Mouse (Mus musculus) neural tube, embryonic 11.5 days (tissue): ENCODE data around the gene Cotl1. TPM values are rescaled to one million over a fixed set of nuclear protein-coding genes. Genes with fewer than 3 reads are reported as not detected.

Experiments
- ATAC-seq: fragments of 200-750 bp; cut with Nextera tagmentation; 2 replicates; pipeline ENCODE4 v1.8.0; 2017; ENCODE audit warnings: moderate number of reproducible peaks, mild to moderate bottlenecking, moderate TSS enrichment, moderate library complexity; ENCODE audit not compliant: insufficient read depth, low FRiP score, low TSS enrichment
- DNase-seq: peaks from one replicate; pipeline ENCODE4 v3.0.0-alpha.2; 2015; ENCODE audit warnings: low spot score
- H3K27ac ChIP-seq: fragments of 300-500 bp; sonication (generic); 2 replicates; pipeline ENCODE4 v1.5.1; 2014; ENCODE audit warnings: low read depth, mild to moderate bottlenecking, low read length
- H3K27me3 ChIP-seq: fragments of 300-500 bp; sonication (generic); 2 replicates; pipeline ENCODE4 v1.6.1; 2014; ENCODE audit warnings: mild to moderate bottlenecking, low read length, mixed read lengths; ENCODE audit not compliant: control insufficient read depth, insufficient read depth
- H3K36me3 ChIP-seq: fragments of 300-500 bp; sonication (generic); 2 replicates; pipeline ENCODE4 v1.6.1; 2014; ENCODE audit warnings: mild to moderate bottlenecking, low read length, moderate library complexity, mixed read lengths; ENCODE audit not compliant: control insufficient read depth, insufficient read depth
- H3K4me1 ChIP-seq: fragments of 300-500 bp; sonication (generic); 2 replicates; pipeline ENCODE4 v1.6.1; 2014; ENCODE audit warnings: low read length, mixed read lengths; ENCODE audit not compliant: control insufficient read depth, insufficient read depth
- H3K4me2 ChIP-seq: fragments of 300-500 bp; sonication (generic); 2 replicates; pipeline ENCODE4 v1.6.1; 2014; ENCODE audit warnings: low read depth, mild to moderate bottlenecking, moderate library complexity
- H3K4me3 ChIP-seq: fragments of 300-500 bp; sonication (generic); 2 replicates; pipeline ENCODE4 v1.5.1; 2014; ENCODE audit warnings: low read depth, low read length
- H3K9ac ChIP-seq: fragments of 300-500 bp; sonication (generic); 2 replicates; pipeline ENCODE4 v1.6.1; 2014; ENCODE audit warnings: mild to moderate bottlenecking, low read length
- H3K9me3 ChIP-seq: fragments of 300-500 bp; sonication (generic); 2 replicates; pipeline ENCODE4 v1.6.1; 2016; ENCODE audit warnings: low read length; ENCODE audit not compliant: control insufficient read depth
- WGBS: fragments of 180-500 bp; shearing (Covaris S2); extraction: QIAGEN DNeasy Blood & Tissue Kit; methylation state at CpG from one replicate; pipeline ENCODE4 v1.1.7; 2014; 5-methylcytosine and 5-hydroxymethylcytosine counted together
- polyA plus RNA-seq: library from polyadenylated mRNA; unstranded; fragments of >200 nt; fragmentation: Nextera tagmentation; extraction: Ambion mirVana; gene quantifications from 2 replicates; pipeline ENCODE4 v1.2.1, GENCODE M21; 2014

Gene Cotl1
- polyA plus RNA-seq, 1 experiment from 2014 or later, result 631 TPM

- no peak overlapping the region for H3K9ac ChIP-seq
- no peak for DNase-seq
- 88% methylated on average over 5 of the region's 5 CpGs for WGBS
- no peaks in the 10 kb centered on the region for H3K9me3 ChIP-seq
- peaks cover 72% of the 10 kb centered on the region for H3K4me1 ChIP-seq
- no peaks in the 10 kb centered on the region for H3K36me3 ChIP-seq
- no peak for ATAC-seq
- no peak overlapping the region for H3K4me3 ChIP-seq
- no peak overlapping the region for H3K27ac ChIP-seq
- H3K4me2 ChIP-seq, result no peak overlapping the region
- no peaks in the 10 kb centered on the region for H3K27me3 ChIP-seq
Measured at GRCm38 (mm10) chr8:119835270-119835669, 5.1 kb downstream of the Cotl1 start.

- ATAC-seq (no peak), DNase-seq (no peak)
- peaks cover 78% of the 10 kb centered on the region for H3K4me1 ChIP-seq
- no peaks in the 10 kb centered on the region for H3K36me3 ChIP-seq
- WGBS, result 83% methylated on average over 6 of the region's 6 CpGs
- no peak overlapping the region for H3K4me3 ChIP-seq
- H3K27ac ChIP-seq, result no peak overlapping the region
- no peaks in the 10 kb centered on the region for H3K9me3 ChIP-seq
- no peak overlapping the region for H3K4me2 ChIP-seq
- H3K27me3 ChIP-seq, result no peaks in the 10 kb centered on the region
- H3K9ac ChIP-seq, result no peak overlapping the region
Measured at GRCm38 (mm10) chr8:119834676-119835075, 5.7 kb downstream of the Cotl1 start.

- Histone ChIP-seq H3K27ac (peak overlapping the region; percentile 80), H3K4me2 (peak overlapping the region; percentile 17; the same call in 1 of the 2 replicates), H3K4me3 (no peak overlapping the region), H3K9me3 (no peaks in the 10 kb centered on the region), H3K9ac (peak overlapping the region; percentile 12; the same call in 1 of the 2 replicates), H3K36me3 (no peaks in the 10 kb centered on the region), H3K27me3 (no peaks in the 10 kb centered on the region), H3K4me1 (peaks cover 79% of the 10 kb centered on the region)
- 9% methylated on average over 5 of the region's 5 CpGs for WGBS
- no peak for ATAC-seq
- DNase-seq, result peak; percentile 25
Measured at GRCm38 (mm10) chr8:119832931-119833330, 7.4 kb downstream of the Cotl1 start.

- no peak for ATAC-seq
- peak; percentile 10 for DNase-seq
- Histone ChIP-seq H3K27me3 (no peaks in the 10 kb centered on the region), H3K4me2 (peak overlapping the region; percentile 17), H3K4me1 (peaks cover 73% of the 10 kb centered on the region), H3K9ac (no peak overlapping the region; the same call in 1 of the 2 replicates), H3K36me3 (no peaks in the 10 kb centered on the region), H3K27ac (peak overlapping the region; percentile 80), H3K4me3 (no peak overlapping the region), H3K9me3 (no peaks in the 10 kb centered on the region)
- 56% methylated on average over 7 of the region's 7 CpGs for WGBS
Measured at GRCm38 (mm10) chr8:119832101-119832617, 8.2 kb downstream of the Cotl1 start.

- Histone ChIP-seq H3K9me3 (no peaks in the 10 kb centered on the region), H3K9ac (peak overlapping the region; percentile 14; the same call in 1 of the 2 replicates), H3K4me2 (peak overlapping the region; percentile 13), H3K27ac (peak overlapping the region; percentile 80), H3K36me3 (no peaks in the 10 kb centered on the region), H3K27me3 (no peaks in the 10 kb centered on the region), H3K4me3 (no peak overlapping the region), H3K4me1 (peaks cover 75% of the 10 kb centered on the region)
- DNase-seq (peak; percentile 76), ATAC-seq (peak; percentile 53)
- WGBS, result 33% methylated on average over 20 of the region's 20 CpGs
Measured at GRCm38 (mm10) chr8:119831336-119831995, 8.9 kb downstream of the Cotl1 start.

- H3K27ac ChIP-seq, result peak overlapping the region; percentile 64
- H3K27me3 ChIP-seq, result no peaks in the 10 kb centered on the region
- no peaks in the 10 kb centered on the region for H3K9me3 ChIP-seq
- H3K4me1 ChIP-seq, result peaks cover 72% of the 10 kb centered on the region
- no peaks in the 10 kb centered on the region for H3K36me3 ChIP-seq
- DNase-seq, result peak; percentile 13
- no peak overlapping the region for H3K4me3 ChIP-seq
- no peak for ATAC-seq
- no peak overlapping the region; the same call in 1 of the 2 replicates for H3K4me2 ChIP-seq
- 62% methylated on average over 7 of the region's 7 CpGs for WGBS
- H3K9ac ChIP-seq, result no peak overlapping the region; the same call in 1 of the 2 replicates
Measured at GRCm38 (mm10) chr8:119830589-119830988, 9.8 kb downstream of the Cotl1 start.

GRCm38 (mm10) chr8:119829870-119830580 lies 10.3 kb downstream of the Cotl1 start:
- H3K36me3 ChIP-seq, result no peaks in the 10 kb centered on the region
- H3K27ac ChIP-seq, result peak overlapping the region; percentile 64
- ATAC-seq (no peak), DNase-seq (peak; percentile 63)
- peaks cover 67% of the 10 kb centered on the region for H3K4me1 ChIP-seq
- 27% methylated on average over 16 of the region's 16 CpGs for WGBS
- no peak overlapping the region for H3K4me2 ChIP-seq
- H3K4me3 ChIP-seq, result no peak overlapping the region
- H3K9ac ChIP-seq, result peak overlapping the region; percentile 2
- no peaks in the 10 kb centered on the region for H3K9me3 ChIP-seq
- H3K27me3 ChIP-seq, result no peaks in the 10 kb centered on the region

GRCm38 (mm10) chr8:119829420-119829819 lies 10.9 kb downstream of the Cotl1 start:
- peak; percentile 21 for DNase-seq
- peaks cover 67% of the 10 kb centered on the region for H3K4me1 ChIP-seq
- H3K27me3 ChIP-seq, result no peaks in the 10 kb centered on the region
- no peak for ATAC-seq
- H3K27ac ChIP-seq, result no peak overlapping the region
- no peak overlapping the region for H3K4me2 ChIP-seq
- no peak overlapping the region for H3K9ac ChIP-seq
- no peak overlapping the region for H3K4me3 ChIP-seq
- no peaks in the 10 kb centered on the region for H3K9me3 ChIP-seq
- WGBS, result 77% methylated on average over 13 of the region's 13 CpGs
- H3K36me3 ChIP-seq, result no peaks in the 10 kb centered on the region
